Mouse (Mus musculus) limb, embryonic 10.5 days (tissue): ENCODE data around the gene Ssr1. TPM values are rescaled to one million over a fixed set of nuclear protein-coding genes. Genes with fewer than 3 reads are reported as not detected.
A peak's percentile ranks its signal among the peaks of the same experiment; 100 is the strongest.

Experiments
- DNase-seq: peaks from one replicate; pipeline ENCODE4 v3.0.0-alpha.2; 2017; ENCODE audit warnings: low spot score
- H3K27ac ChIP-seq: fragments of 300-500 bp; sonication (generic); 2 replicates; pipeline ENCODE4 v1.5.1; 2016; ENCODE audit warnings: mild to moderate bottlenecking
- H3K27me3 ChIP-seq: fragments of 300-500 bp; sonication (generic); 2 replicates; pipeline ENCODE4 v1.6.1; 2016; ENCODE audit warnings: low read depth, mild to moderate bottlenecking; ENCODE audit not compliant: poor library complexity, severe bottlenecking
- H3K36me3 ChIP-seq: fragments of 300-500 bp; sonication (generic); 2 replicates; pipeline ENCODE4 v1.6.1; 2016; ENCODE audit warnings: mild to moderate bottlenecking, moderate library complexity
- H3K4me1 ChIP-seq: fragments of 300-500 bp; sonication (generic); 2 replicates; pipeline ENCODE4 v1.6.1; 2016
- H3K4me3 ChIP-seq: fragments of 300-500 bp; sonication (generic); 2 replicates; pipeline ENCODE4 v1.5.1; 2016; ENCODE audit warnings: mild to moderate bottlenecking, moderate library complexity
- H3K9me3 ChIP-seq: fragments of 300-500 bp; sonication (generic); replicated peaks from 2 replicates; pipeline ENCODE4 v1.6.1; 2016; ENCODE audit warnings: mild to moderate bottlenecking
- whole genome bisulfite sequencing: fragments of 180-500 bp; shearing (Covaris S2); methylation state at CpG from one replicate; pipeline ENCODE4 v1.1.7; 2016; 5-methylcytosine and 5-hydroxymethylcytosine counted together
- polyA plus RNA-seq: library from polyadenylated mRNA; unstranded; fragments of >200 nt; fragmentation: Nextera tagmentation; extraction: Ambion mirVana; gene quantifications from 2 replicates; pipeline ENCODE4 v1.2.1, GENCODE M21; 2016

The Ssr1 gene
- polyA plus RNA-seq, 1 experiment from 2014 or later = 114 TPM

- 81% methylated on average over 15 of the region's 15 CpGs for WGBS
- DNase-seq = no peak
Observed at GRCm38 (mm10) chr13:37959239-37959907, 34.6 kb downstream of the Ssr1 start.

GRCm38 (mm10) chr13:37958498-37959238, 35.3 kb downstream of the Ssr1 start:
- WGBS = 92% methylated on average over 18 of the region's 18 CpGs
- H3K27me3 ChIP-seq = no peaks in the 10 kb centered on the region
- no peaks in the 10 kb centered on the region for H3K36me3 ChIP-seq
- no peaks in the 10 kb centered on the region for H3K9me3 ChIP-seq
- no peak overlapping the region for H3K27ac ChIP-seq
- peaks cover 2% of the 10 kb centered on the region for H3K4me1 ChIP-seq
- no peak for DNase-seq
- H3K4me3 ChIP-seq = no peak overlapping the region

More at GRCm38 (mm10) chr13:37959239-37959907, 34.6 kb downstream of the Ssr1 start:
- Histone ChIP-seq H3K9me3 (no peaks in the 10 kb centered on the region), H3K27me3 (peaks cover 4% of the 10 kb centered on the region; the same call in 1 of the 2 replicates), H3K4me1 (peaks cover 9% of the 10 kb centered on the region), H3K27ac (no peak overlapping the region), H3K36me3 (no peaks in the 10 kb centered on the region), H3K4me3 (no peak overlapping the region)

- Histone ChIP-seq H3K9me3 (no peaks in the 10 kb centered on the region), H3K4me3 (no peak overlapping the region), H3K27ac (no peak overlapping the region), H3K4me1 (no peaks in the 10 kb centered on the region), H3K36me3 (peaks cover 4% of the 10 kb centered on the region), H3K27me3 (no peaks in the 10 kb centered on the region)
- 89% methylated on average over 1 of the region's 1 CpGs for WGBS
- DNase-seq = no peak
Observed at GRCm38 (mm10) chr13:37954318-37954717, 39.7 kb downstream of the Ssr1 start.

GRCm38 (mm10) chr13:37952981-37953380, 41.0 kb downstream of the Ssr1 start:
- DNase-seq = no peak
- WGBS = 87% methylated on average over 6 of the region's 6 CpGs
- Histone ChIP-seq H3K36me3 (peaks cover 18% of the 10 kb centered on the region), H3K4me1 (no peaks in the 10 kb centered on the region), H3K27me3 (no peaks in the 10 kb centered on the region), H3K27ac (no peak overlapping the region), H3K4me3 (no peak overlapping the region), H3K9me3 (no peaks in the 10 kb centered on the region)

GRCm38 (mm10) chr13:37946734-37947133, 47.3 kb downstream of the Ssr1 start:
- DNase-seq = peak; percentile 92
- H3K27ac ChIP-seq = peak overlapping the region; percentile 42; the same call in 1 of the 2 replicates
- no peak overlapping the region for H3K4me3 ChIP-seq
- 27% methylated on average over 6 of the region's 6 CpGs for WGBS
- H3K4me1 ChIP-seq = no peaks in the 10 kb centered on the region
- H3K9me3 ChIP-seq = no peaks in the 10 kb centered on the region
- no peaks in the 10 kb centered on the region for H3K27me3 ChIP-seq
- H3K36me3 ChIP-seq = peaks cover 30% of the 10 kb centered on the region

GRCm38 (mm10) chr13:37945392-37945791, 48.6 kb downstream of the Ssr1 start:
- no peak overlapping the region for H3K4me3 ChIP-seq
- H3K27ac ChIP-seq = no peak overlapping the region
- H3K9me3 ChIP-seq = no peaks in the 10 kb centered on the region
- no peaks in the 10 kb centered on the region for H3K27me3 ChIP-seq
- DNase-seq = no peak
- 87% methylated on average over 8 of the region's 8 CpGs for WGBS
- H3K36me3 ChIP-seq = peaks cover 30% of the 10 kb centered on the region
- H3K4me1 ChIP-seq = no peaks in the 10 kb centered on the region

- 88% methylated on average over 1 of the region's 1 CpGs for WGBS
- H3K4me1 ChIP-seq = no peaks in the 10 kb centered on the region
- no peaks in the 10 kb centered on the region for H3K9me3 ChIP-seq
- DNase-seq = no peak
- H3K4me3 ChIP-seq = no peak overlapping the region
- no peak overlapping the region for H3K27ac ChIP-seq
- H3K36me3 ChIP-seq = peaks cover 25% of the 10 kb centered on the region
- H3K27me3 ChIP-seq = no peaks in the 10 kb centered on the region
Observed at GRCm38 (mm10) chr13:37944306-37944705, 49.7 kb downstream of the Ssr1 start.

- DNase-seq = no peak
- Histone ChIP-seq H3K4me1 (no peaks in the 10 kb centered on the region), H3K36me3 (peaks cover 17% of the 10 kb centered on the region), H3K27me3 (no peaks in the 10 kb centered on the region), H3K4me3 (no peak overlapping the region), H3K9me3 (no peaks in the 10 kb centered on the region), H3K27ac (no peak overlapping the region)
- WGBS = 78% methylated on average over 3 of the region's 3 CpGs
Observed at GRCm38 (mm10) chr13:37943466-37943865, 50.6 kb downstream of the Ssr1 start.

- WGBS = 73% methylated on average over 4 of the region's 4 CpGs
Observed at GRCm38 (mm10) chr13:37942887-37943331, 51.1 kb downstream of the Ssr1 start.

GRCm38 (mm10) chr13:37941950-37942886, 51.8 kb downstream of the Ssr1 start:
- Histone ChIP-seq H3K27ac (no peak overlapping the region), H3K9me3 (no peaks in the 10 kb centered on the region), H3K27me3 (no peaks in the 10 kb centered on the region), H3K4me3 (no peak overlapping the region), H3K36me3 (peaks cover 6% of the 10 kb centered on the region), H3K4me1 (no peaks in the 10 kb centered on the region)
- DNase-seq = no peak
- 78% methylated on average over 17 of the region's 17 CpGs for WGBS

More at GRCm38 (mm10) chr13:37942887-37943331, 51.1 kb downstream of the Ssr1 start:
- Histone ChIP-seq H3K27me3 (no peaks in the 10 kb centered on the region), H3K4me1 (no peaks in the 10 kb centered on the region), H3K36me3 (peaks cover 12% of the 10 kb centered on the region), H3K9me3 (no peaks in the 10 kb centered on the region), H3K4me3 (no peak overlapping the region), H3K27ac (no peak overlapping the region)
- DNase-seq = no peak

GRCm38 (mm10) chr13:37941138-37941645, 52.8 kb downstream of the Ssr1 start:
- Histone ChIP-seq H3K4me3 (no peak overlapping the region), H3K4me1 (no peaks in the 10 kb centered on the region), H3K9me3 (no peaks in the 10 kb centered on the region), H3K27me3 (no peaks in the 10 kb centered on the region), H3K36me3 (peaks cover 7% of the 10 kb centered on the region), H3K27ac (no peak overlapping the region)
- 83% methylated on average over 5 of the region's 5 CpGs for WGBS
- no peak for DNase-seq

- Histone ChIP-seq H3K4me3 (no peak overlapping the region), H3K4me1 (no peaks in the 10 kb centered on the region), H3K36me3 (peaks cover 12% of the 10 kb centered on the region), H3K9me3 (no peaks in the 10 kb centered on the region), H3K27ac (no peak overlapping the region), H3K27me3 (no peaks in the 10 kb centered on the region)
- 84% methylated on average over 5 of the region's 5 CpGs for WGBS
- DNase-seq = no peak
Observed at GRCm38 (mm10) chr13:37940649-37941048, 53.4 kb downstream of the Ssr1 start.
